Mouse (Mus musculus) liver, embryonic 14.5 days (tissue): ENCODE data around the gene Phlda3.

ENCODE experiments used
- CTCF ChIP-seq: IDR thresholded peaks from 2 replicates; pipeline ENCODE4 v1.5.1; 2016; ENCODE audit warnings: antibody characterized with exemption, low read depth, control low read depth
- EP300 ChIP-seq: IDR thresholded peaks from 2 replicates; pipeline ENCODE4 v1.6.1; 2016; ENCODE audit warnings: antibody characterized with exemption, low read depth

GRCm38 (mm10) chr1:135761728-135762127 is 4.2 kb upstream of the Phlda3 start:
- TF ChIP-seq CTCF (no peak), EP300 (no peak)
